Mouse (Mus musculus) hindbrain, embryonic 15.5 days (tissue): ENCODE data around the gene Cacnb3. TPM values are rescaled to one million over a fixed set of nuclear protein-coding genes. Genes with fewer than 3 reads are reported as not detected.

ENCODE experiments used
- ATAC-seq: fragments of 200-750 bp; cut with Nextera tagmentation; 2 replicates; pipeline ENCODE4 v1.8.0; 2017; ENCODE audit warnings: low read depth, moderate number of reproducible peaks, moderate TSS enrichment; ENCODE audit not compliant: low FRiP score
- H3K27ac ChIP-seq: fragments of 300-500 bp; sonication (generic); replicated peaks from 2 replicates; pipeline ENCODE4 v1.5.1; 2015; ENCODE audit warnings: mild to moderate bottlenecking, inconsistent platforms
- H3K27me3 ChIP-seq: fragments of 300-500 bp; sonication (generic); 2 replicates; pipeline ENCODE4 v1.6.1; 2015; ENCODE audit warnings: control low read depth, inconsistent platforms
- H3K36me3 ChIP-seq: fragments of 300-500 bp; sonication (generic); 2 replicates; pipeline ENCODE4 v1.6.1; 2015; ENCODE audit warnings: control low read depth, inconsistent platforms
- H3K4me1 ChIP-seq: fragments of 300-500 bp; sonication (generic); replicated peaks from 2 replicates; pipeline ENCODE4 v1.6.1; 2015; ENCODE audit warnings: control low read depth, inconsistent platforms
- H3K4me2 ChIP-seq: fragments of 300-500 bp; sonication (generic); 2 replicates; pipeline ENCODE4 v1.6.1; 2015; ENCODE audit warnings: moderate library complexity, mild to moderate bottlenecking, inconsistent platforms
- H3K4me3 ChIP-seq: fragments of 300-500 bp; sonication (generic); 2 replicates; pipeline ENCODE4 v1.5.1; 2015; ENCODE audit warnings: mild to moderate bottlenecking, inconsistent platforms
- H3K9ac ChIP-seq: fragments of 300-500 bp; sonication (generic); 2 replicates; pipeline ENCODE4 v1.6.1; 2015; ENCODE audit warnings: inconsistent platforms
- H3K9me3 ChIP-seq: fragments of 300-500 bp; sonication (generic); 2 replicates; pipeline ENCODE4 v1.6.1; 2016; ENCODE audit warnings: control low read depth, inconsistent platforms
- WGBS: fragments of 180-500 bp; shearing (Covaris S2); methylation state at CpG from one replicate; pipeline ENCODE4 v1.1.7; 2015; 5-methylcytosine and 5-hydroxymethylcytosine counted together
- polyA plus RNA-seq: library from polyadenylated mRNA; unstranded; fragments of >200 nt; fragmentation: Nextera tagmentation; extraction: Ambion mirVana; gene quantifications from 2 replicates; pipeline ENCODE4 v1.2.1, GENCODE M21; 2015

Cacnb3 gene
- polyA plus RNA-seq, 1 experiment from 2014 or later, result 136 TPM

DNA sequence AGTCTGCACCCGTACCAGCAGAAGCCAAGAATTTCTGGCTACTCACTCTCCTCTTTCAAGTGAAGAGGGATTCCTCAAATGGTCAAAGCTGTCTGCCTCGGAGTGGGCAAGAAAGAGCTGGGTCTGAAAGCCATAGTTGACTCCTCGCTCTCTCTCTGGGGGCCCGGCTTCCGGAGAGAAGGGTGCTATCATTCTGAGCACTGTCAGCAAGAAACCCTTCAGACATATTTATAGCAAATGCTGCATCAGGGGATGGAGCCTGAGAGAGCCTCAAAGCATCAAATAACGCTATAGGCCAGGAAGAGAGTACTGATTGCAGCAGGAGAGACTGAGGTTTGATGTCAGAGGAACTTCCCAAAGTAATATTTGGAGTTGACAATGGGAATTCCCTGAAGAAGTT, 1.2 kb upstream of the Cacnb3 start:
- Histone ChIP-seq H3K4me1 (peaks cover 47% of the 10 kb centered on the region), H3K36me3 (no peaks in the 10 kb centered on the region), H3K9me3 (no peaks in the 10 kb centered on the region), H3K9ac (no peak overlapping the region), H3K27ac (peak overlapping the region; percentile 59), H3K4me3 (no peak overlapping the region), H3K27me3 (peaks cover 5% of the 10 kb centered on the region; the same call in 1 of the 2 replicates), H3K4me2 (peak overlapping the region; percentile 50; the same call in 1 of the 2 replicates)
- WGBS, result 55% methylated on average over 6 of the region's 6 CpGs
- no peak for ATAC-seq

DNA sequence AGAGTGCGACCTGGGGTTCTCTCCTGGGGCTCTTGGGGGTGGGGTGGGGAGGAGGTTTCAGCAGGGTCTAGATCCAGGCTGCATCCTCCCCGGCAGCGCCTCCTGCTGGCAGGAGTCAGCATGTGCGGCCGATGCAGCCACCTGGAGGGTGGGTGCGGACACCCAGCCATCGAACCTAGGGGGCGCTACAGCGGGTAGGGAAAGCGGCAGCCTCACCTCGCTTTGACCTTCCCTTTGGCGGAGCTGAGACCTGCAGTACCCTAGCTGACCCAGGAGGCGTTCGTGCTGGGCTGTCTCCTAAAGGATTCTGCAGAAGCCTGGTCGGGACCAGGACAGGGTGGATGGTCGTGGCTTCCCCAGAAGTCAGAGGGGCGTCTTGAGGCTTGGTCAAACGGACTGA, 853 bp downstream of the Cacnb3 start:
- Histone ChIP-seq H3K4me2 (peak overlapping the region; percentile 87), H3K9ac (peak overlapping the region; percentile 88), H3K27me3 (peaks cover 5% of the 10 kb centered on the region; the same call in 1 of the 2 replicates), H3K27ac (peak overlapping the region; percentile 96), H3K4me3 (peak overlapping the region; percentile 81), H3K4me1 (peaks cover 61% of the 10 kb centered on the region), H3K9me3 (no peaks in the 10 kb centered on the region), H3K36me3 (no peaks in the 10 kb centered on the region)
- WGBS, result under 1% methylated on average over 18 of the region's 18 CpGs
- ATAC-seq, result peak; percentile 17; the same call in 1 of the 2 replicates

DNA sequence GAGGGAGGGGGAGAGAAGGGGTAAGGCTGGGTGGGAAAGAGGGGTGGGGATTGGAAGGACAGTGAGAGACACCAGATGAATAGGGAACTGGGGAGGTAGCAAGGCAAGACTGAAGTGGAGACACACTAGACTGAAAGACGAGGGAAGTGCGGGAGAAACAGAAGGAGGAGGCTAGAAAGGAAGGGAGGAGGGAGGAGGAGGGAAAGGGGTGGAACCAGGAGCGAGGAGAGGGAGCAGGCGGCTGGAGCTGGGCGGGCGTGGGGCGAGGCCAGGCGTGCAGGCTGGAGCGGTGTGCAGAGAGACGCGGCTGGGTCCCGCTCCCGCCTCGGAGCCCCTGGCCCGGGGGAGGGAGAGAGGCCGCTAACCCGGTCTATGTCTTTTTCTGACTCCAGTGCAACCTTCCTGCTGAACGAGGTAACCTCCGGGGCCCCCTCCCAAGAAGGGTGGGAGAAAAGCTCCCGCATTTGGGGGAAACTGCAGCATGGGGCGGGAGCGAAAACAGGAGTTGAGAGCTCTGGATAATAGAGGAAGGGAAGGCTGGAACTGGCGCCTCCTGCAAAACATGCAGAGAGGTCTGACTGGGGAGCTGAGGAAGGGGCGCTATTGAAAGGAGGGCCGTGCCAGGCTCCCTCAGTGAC, 1.6 kb downstream of the Cacnb3 start:
- Histone ChIP-seq H3K4me1 (peaks cover 68% of the 10 kb centered on the region), H3K4me3 (peak overlapping the region; percentile 81), H3K27me3 (peaks cover 5% of the 10 kb centered on the region; the same call in 1 of the 2 replicates), H3K36me3 (no peaks in the 10 kb centered on the region), H3K4me2 (peak overlapping the region; percentile 87), H3K27ac (peak overlapping the region; percentile 96), H3K9ac (peak overlapping the region; percentile 88), H3K9me3 (no peaks in the 10 kb centered on the region)
- ATAC-seq, result peak; percentile 54
- 1% methylated on average over 25 of the region's 25 CpGs for WGBS

DNA sequence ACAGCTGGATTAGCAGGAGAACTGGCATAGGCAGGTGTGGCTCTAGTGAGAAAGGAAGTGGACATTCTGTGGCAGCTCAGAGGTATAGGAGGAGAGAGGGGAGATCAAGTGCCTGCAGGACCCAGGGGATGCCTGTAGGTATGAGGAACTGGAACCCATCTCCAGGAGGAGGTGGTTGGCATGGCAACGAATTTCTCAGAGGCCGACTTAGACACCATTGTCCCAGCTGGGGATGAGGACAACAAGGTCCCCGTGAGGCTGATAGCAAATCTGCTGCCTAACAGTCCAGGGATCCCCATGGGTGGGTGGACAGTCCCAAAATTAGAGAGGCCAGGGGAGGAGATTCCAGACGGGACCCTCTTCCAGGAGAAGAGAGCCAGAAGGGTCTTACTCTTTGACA, 2.3 kb downstream of the Cacnb3 start:
- Histone ChIP-seq H3K27me3 (peaks cover 5% of the 10 kb centered on the region; the same call in 1 of the 2 replicates), H3K9me3 (no peaks in the 10 kb centered on the region), H3K4me1 (peaks cover 75% of the 10 kb centered on the region), H3K36me3 (no peaks in the 10 kb centered on the region), H3K4me3 (peak overlapping the region; percentile 81), H3K9ac (peak overlapping the region; percentile 88), H3K4me2 (peak overlapping the region; percentile 87), H3K27ac (peak overlapping the region; percentile 96)
- WGBS, result 0% methylated on average over 4 of the region's 4 CpGs
- ATAC-seq, result no peak

DNA sequence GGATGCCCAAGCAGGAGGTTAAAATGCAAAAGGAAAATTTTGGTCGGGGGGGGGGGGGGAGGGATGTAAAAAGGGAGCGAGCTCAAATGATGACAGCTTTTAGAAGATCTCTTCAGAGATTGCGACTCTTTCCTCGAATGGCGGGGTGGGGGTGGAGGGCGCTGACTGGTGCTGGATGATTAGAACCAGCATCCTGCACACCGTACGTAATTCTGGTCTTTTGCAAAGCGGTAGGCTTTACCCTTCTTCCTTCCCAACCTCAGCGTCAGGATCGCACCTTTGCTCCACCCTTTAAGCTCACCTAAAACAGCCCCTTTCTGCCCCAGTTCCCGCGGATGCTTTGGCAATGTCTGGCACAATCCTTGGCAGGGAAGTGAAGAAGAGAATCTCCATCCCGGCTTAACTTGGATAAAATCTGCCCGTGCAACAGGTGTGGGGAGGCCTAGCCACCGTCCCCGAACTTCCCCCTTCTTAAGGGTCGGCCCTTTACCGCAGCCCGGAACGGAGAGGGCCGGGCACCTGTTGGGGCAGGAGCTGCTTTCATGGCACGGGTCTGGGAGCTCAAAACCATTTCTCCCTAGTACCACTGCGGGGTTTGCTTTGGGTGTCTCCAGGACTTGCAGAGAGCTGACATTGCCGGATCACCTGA, 3.3 kb downstream of the Cacnb3 start:
- Histone ChIP-seq H3K9me3 (no peaks in the 10 kb centered on the region), H3K4me2 (peak overlapping the region; percentile 87), H3K36me3 (0 out of 2 replicates have a peak, but pooled peaks cover 2% of the 10 kb centered on the region), H3K27ac (peak overlapping the region; percentile 96), H3K9ac (peak overlapping the region; percentile 88), H3K27me3 (peaks cover 5% of the 10 kb centered on the region; the same call in 1 of the 2 replicates), H3K4me3 (peak overlapping the region; percentile 81), H3K4me1 (peaks cover 66% of the 10 kb centered on the region)
- under 1% methylated on average over 25 of the region's 25 CpGs for WGBS
- no peak; the same call in 1 of the 2 replicates for ATAC-seq

DNA sequence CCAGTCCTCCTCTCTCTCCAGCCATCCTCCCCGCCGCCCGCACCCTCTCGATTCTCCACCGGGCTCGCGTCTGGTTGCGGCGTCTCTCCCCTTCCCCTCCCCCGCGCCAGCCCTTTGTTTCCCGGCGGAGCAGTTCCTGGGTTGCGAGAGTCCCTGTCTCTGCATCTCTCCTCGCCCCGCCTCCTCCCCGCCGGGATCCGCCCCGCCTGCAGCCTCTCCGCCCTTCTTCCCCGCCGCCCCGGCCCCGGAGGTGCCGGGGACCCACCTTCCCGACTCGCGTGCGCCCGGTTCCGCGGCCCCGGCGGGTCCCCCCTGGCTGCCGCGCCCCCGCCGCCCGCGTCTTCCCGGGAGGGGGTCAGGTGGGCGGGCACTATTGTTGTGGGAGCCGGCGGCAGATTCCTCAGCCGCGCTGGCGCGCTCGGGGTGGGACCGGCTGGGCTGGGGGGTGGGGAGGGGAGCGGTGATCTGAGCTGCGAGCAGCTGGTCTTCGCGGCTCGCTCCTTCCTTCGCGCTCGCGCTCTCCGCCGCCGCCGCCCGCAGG, 4.0 kb downstream of the Cacnb3 start:
- H3K27me3 ChIP-seq, result peaks cover 5% of the 10 kb centered on the region; the same call in 1 of the 2 replicates
- H3K27ac ChIP-seq, result peak overlapping the region; percentile 96
- peak overlapping the region; percentile 88 for H3K9ac ChIP-seq
- H3K36me3 ChIP-seq, result peaks cover 3% of the 10 kb centered on the region; the same call in 1 of the 2 replicates
- H3K9me3 ChIP-seq, result no peaks in the 10 kb centered on the region
- peak overlapping the region; percentile 81 for H3K4me3 ChIP-seq
- WGBS, result under 1% methylated on average over 49 of the region's 65 CpGs
- ATAC-seq, result peak; percentile 61
- H3K4me1 ChIP-seq, result peaks cover 59% of the 10 kb centered on the region
- H3K4me2 ChIP-seq, result peak overlapping the region; percentile 87

DNA sequence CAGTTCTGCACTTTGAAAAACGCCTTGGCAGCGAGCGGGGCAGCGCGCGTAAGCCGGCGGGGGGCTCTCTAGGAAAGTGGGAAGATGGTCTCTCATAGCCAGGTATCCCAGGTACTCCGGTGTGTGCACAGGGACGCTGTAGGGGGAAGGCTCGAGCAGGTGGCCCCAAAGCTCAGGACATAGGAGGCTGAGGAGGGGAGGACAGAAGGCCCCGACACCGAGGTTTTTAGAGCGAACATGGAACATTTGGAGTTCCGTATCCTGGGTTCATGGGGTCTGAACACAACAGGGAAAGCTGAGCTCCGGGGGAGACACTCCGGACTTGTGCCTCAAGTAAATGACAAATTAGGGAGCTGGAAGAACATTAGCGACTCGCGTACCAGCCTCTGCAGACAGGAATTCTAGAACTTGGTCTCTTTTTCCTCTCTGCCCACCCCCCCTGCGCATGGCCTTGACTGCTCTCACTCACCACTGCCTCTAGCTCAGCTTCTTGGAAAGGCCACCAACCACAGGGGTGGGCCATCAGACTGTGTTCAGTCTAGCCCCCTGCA, 4.7 kb downstream of the Cacnb3 start:
- Histone ChIP-seq H3K4me2 (peak overlapping the region; percentile 87), H3K27ac (peak overlapping the region; percentile 96), H3K4me1 (peaks cover 58% of the 10 kb centered on the region), H3K27me3 (peaks cover 4% of the 10 kb centered on the region; the same call in 1 of the 2 replicates), H3K4me3 (peak overlapping the region; percentile 81), H3K36me3 (peaks cover 9% of the 10 kb centered on the region), H3K9me3 (no peaks in the 10 kb centered on the region), H3K9ac (peak overlapping the region; percentile 88)
- ATAC-seq, result no peak
- WGBS, result under 1% methylated on average over 21 of the region's 21 CpGs

DNA sequence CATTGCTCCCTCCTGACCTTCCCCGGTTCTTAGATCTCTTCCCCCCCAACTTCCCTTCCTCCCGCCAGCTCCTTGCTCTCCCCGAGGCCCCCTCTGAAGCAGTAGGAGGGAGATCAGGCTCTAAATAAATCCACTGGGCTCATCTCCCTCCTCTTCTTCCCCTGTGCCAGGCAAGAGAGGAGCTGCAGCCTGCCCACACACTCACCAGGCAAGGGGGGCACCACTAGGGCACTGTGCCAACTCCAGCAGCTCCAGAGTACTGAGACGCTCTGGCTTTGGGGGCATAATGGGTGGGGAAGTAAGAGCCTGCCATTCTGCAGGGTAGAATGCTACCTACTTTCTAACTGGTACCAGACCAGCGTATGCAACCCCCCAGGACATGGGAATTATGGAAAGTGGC, 5.9 kb downstream of the Cacnb3 start:
- peaks cover 20% of the 10 kb centered on the region for H3K36me3 ChIP-seq
- H3K4me1 ChIP-seq, result peaks cover 49% of the 10 kb centered on the region
- no peak for ATAC-seq
- peak overlapping the region; percentile 88 for H3K9ac ChIP-seq
- peak overlapping the region; percentile 87 for H3K4me2 ChIP-seq
- 24% methylated on average over 5 of the region's 5 CpGs for WGBS
- H3K27me3 ChIP-seq, result no peaks in the 10 kb centered on the region
- peak overlapping the region; percentile 81 for H3K4me3 ChIP-seq
- H3K9me3 ChIP-seq, result no peaks in the 10 kb centered on the region
- H3K27ac ChIP-seq, result no peak overlapping the region

DNA sequence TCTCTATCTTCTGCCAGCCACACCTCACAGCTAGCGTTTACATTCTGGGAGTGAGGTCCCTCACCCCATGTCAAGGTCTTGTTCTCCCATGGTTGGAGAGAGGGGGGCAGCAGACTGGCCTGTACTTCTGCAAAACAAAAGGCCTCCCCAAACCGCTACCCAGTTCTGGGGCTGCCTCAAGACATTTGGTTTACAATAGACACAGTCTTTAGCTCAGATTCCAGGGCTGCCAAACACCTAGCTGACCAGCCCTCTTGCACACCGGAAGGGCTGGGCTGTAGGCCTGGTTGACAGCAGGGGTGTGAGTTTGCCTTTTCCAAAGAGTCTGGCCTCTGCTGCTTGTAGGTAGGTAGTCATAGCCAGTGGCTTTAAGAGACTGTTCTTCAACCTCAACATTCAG, 6.5 kb downstream of the Cacnb3 start:
- Histone ChIP-seq H3K27me3 (no peaks in the 10 kb centered on the region), H3K4me2 (peak overlapping the region; percentile 87), H3K36me3 (peaks cover 26% of the 10 kb centered on the region), H3K4me3 (peak overlapping the region; percentile 81), H3K9me3 (no peaks in the 10 kb centered on the region), H3K27ac (no peak overlapping the region), H3K4me1 (peaks cover 42% of the 10 kb centered on the region), H3K9ac (peak overlapping the region; percentile 88; the same call in 1 of the 2 replicates)
- no peak for ATAC-seq
- 34% methylated on average over 3 of the region's 3 CpGs for WGBS

DNA sequence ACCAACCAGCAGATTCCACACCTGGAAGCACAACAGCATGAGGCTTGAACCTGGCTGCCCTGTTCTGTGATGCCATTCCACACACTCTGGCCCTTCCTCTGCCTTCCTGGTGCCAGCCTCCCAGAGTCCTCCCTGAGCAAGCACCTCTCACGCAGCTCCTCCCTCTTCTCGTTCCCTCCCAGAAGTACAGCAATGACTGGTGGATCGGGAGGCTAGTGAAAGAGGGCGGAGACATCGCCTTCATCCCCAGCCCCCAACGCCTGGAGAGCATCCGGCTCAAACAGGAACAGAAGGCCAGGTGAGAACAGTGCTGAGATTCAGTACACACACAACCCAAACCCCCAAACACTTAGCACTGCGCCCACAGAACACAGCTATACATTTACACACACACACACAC, 9.5 kb downstream of the Cacnb3 start:
- Histone ChIP-seq H3K4me1 (peaks cover 27% of the 10 kb centered on the region), H3K9ac (no peak overlapping the region), H3K27me3 (no peaks in the 10 kb centered on the region), H3K4me2 (no peak overlapping the region), H3K4me3 (no peak overlapping the region), H3K9me3 (no peaks in the 10 kb centered on the region), H3K36me3 (peaks cover 53% of the 10 kb centered on the region), H3K27ac (no peak overlapping the region)
- WGBS, result 46% methylated on average over 8 of the region's 8 CpGs
- no peak for ATAC-seq

DNA sequence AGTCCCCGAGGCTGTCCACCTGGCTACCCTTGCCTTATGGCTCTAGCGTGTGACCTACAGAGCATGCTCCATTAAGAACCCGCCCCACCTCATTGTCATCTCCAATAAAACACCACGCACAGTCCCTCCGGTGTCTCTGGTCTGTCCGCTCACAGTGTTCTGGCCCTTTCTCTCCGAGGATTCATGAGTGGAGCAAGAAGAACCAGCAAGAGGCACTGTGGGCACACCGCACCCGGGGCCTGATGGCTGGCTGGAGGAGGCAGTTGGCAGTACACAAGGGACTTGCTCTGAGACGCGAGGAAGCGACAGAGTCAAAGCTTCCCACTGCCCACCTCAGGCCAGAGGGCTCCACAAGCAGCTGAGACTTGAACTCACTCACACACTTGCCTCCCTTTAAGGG, 13.8 kb downstream of the Cacnb3 start:
- no peak overlapping the region for H3K9ac ChIP-seq
- no peak overlapping the region for H3K4me3 ChIP-seq
- ATAC-seq, result no peak
- H3K4me2 ChIP-seq, result no peak overlapping the region
- no peak overlapping the region for H3K27ac ChIP-seq
- peaks cover 91% of the 10 kb centered on the region for H3K36me3 ChIP-seq
- H3K9me3 ChIP-seq, result no peaks in the 10 kb centered on the region
- H3K27me3 ChIP-seq, result no peaks in the 10 kb centered on the region
- 89% methylated on average over 12 of the region's 12 CpGs for WGBS
- no peaks in the 10 kb centered on the region for H3K4me1 ChIP-seq
